Mouse (Mus musculus) testis, adult 2 months (tissue): ENCODE results near the gene Lair1.

Source experiments
- CTCF ChIP-seq: fragments of 200-500 bp; IDR thresholded peaks from 2 replicates; pipeline ENCODE4 v1.5.1; 2012; ENCODE audit warnings: low read depth, mild to moderate bottlenecking, inconsistent platforms, low read length, moderate library complexity; ENCODE audit not compliant: control insufficient read depth, insufficient read depth, insufficient replicate concordance
- POLR2A ChIP-seq: fragments of 200-500 bp; IDR thresholded peaks from 2 replicates; pipeline ENCODE4 v1.6.1; 2012; ENCODE audit warnings: low read depth, mild to moderate bottlenecking, inconsistent platforms, low read length, moderate library complexity; ENCODE audit not compliant: control insufficient read depth

DNA sequence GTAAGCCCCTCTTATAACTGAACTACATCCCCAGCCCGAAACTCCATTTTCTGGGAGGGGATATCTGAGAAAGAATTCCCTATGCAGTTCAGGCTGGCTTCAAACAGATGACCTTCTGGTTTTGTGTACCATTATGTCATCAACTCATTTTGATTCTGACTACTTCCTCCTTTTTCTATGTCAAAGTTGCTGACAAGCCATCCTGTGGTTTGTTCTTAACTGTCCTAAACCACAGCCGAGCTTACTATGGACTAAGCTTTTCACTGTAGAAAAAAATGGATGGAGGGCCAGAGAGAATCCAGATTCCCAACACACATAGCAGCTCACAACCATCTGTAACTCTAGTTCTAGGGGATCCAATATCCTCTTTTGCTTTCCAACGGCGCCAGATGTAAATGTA is 17.5 kb upstream of the Lair1 start:
- TF ChIP-seq CTCF (no peak), POLR2A (no peak)
